ENCODE assay signal across 8 mouse cellular contexts in genomic region chr8:111056158-111056663, GRCm38 (mm10). TPM values are rescaled to one million over a fixed set of nuclear protein-coding genes. Genes with fewer than 3 reads are reported as not detected.
DNase-seq lines count a peak whose midpoint lies in the region; ATAC-seq lines count a peak whose summit lies in the region.

Gene Exosc6 (plus strand): TSS chr8:111056339.

- no peaks in the 10 kb centered on the region for H3K9me3 ChIP-seq in hindbrain, embryonic 16.5 days (ENCODE audit: control insufficient read depth, low read length)

- H3K79me2 ChIP-seq in macrophage (ENCODE audit: inconsistent target) = peaks cover 11% of the 10 kb centered on the region

- peak within 1 kb of the TSS; percentile 85 for H3K4me2 ChIP-seq in hindbrain, embryonic 16.5 days (ENCODE audit: low read length)

- DNase-seq in R1 (ENCODE audit: low read depth, low spot score) = peak; percentile 97
- DNase-seq in cerebellum, postnatal 25 days = peak; percentile 94 to 95
- peak; percentile 90 to 94 for DNase-seq in frontal cortex, postnatal 36 days (ENCODE audit: low spot score in 2 of 2)
- DNase-seq in left cerebral cortex, adult 18-20 months (ENCODE audit: low spot score in 2 of 2) = peak; percentile 89 to 96
- DNase-seq in right cerebral cortex, adult 18-20 months = peak; percentile 94
- peak; percentile 60 for DNase-seq in urinary bladder, postnatal 10 days (ENCODE audit: low spot score)

- no peaks in the 10 kb centered on the region for H3K27me3 ChIP-seq in hindbrain, embryonic 16.5 days (replicated peaks; ENCODE audit: control insufficient read depth, insufficient read depth, low read length)

- H3K36me3 ChIP-seq in hindbrain, embryonic 16.5 days (ENCODE audit: control insufficient read depth, insufficient read depth, low read length) = peaks cover 41% of the 10 kb centered on the region
- H3K36me3 ChIP-seq in macrophage (ENCODE audit: inconsistent target) = peaks cover 44% of the 10 kb centered on the region

- WGBS in hindbrain, embryonic 16.5 days = under 1% methylated on average over 65 of the region's 68 CpGs
- WGBS in macrophage (ENCODE audit: missing documents) = 4% methylated on average over 56 of the region's 68 CpGs

- ATAC-seq in hindbrain, embryonic 16.5 days = peak; percentile 97

- H3K4me3 ChIP-seq in hindbrain, embryonic 16.5 days (ENCODE audit: low read length) = peak within 1 kb of the TSS; percentile 98
- peak within 1 kb of the TSS; percentile 32 for H3K4me3 ChIP-seq in macrophage (ENCODE audit: inconsistent target)

- peak within 1 kb of the TSS; percentile 84 for H3K27ac ChIP-seq in hindbrain, embryonic 16.5 days (ENCODE audit: low read depth, low read length)
- H3K27ac ChIP-seq in macrophage = peak within 1 kb of the TSS; percentile 18; the same call in 1 of the 2 replicates

- H3K4me1 ChIP-seq in hindbrain, embryonic 16.5 days (ENCODE audit: control insufficient read depth, insufficient read depth, low read depth, low read length) = peaks cover 19% of the 10 kb centered on the region

- H3K9ac ChIP-seq in hindbrain, embryonic 16.5 days (ENCODE audit: low read depth, low read length) = peak within 1 kb of the TSS; percentile 70

RNA-seq across cellular contexts. Expression of gene Exosc6, which starts in this region (rescaled TPM):
- not detected in 2 replicates for polyA plus RNA-seq in hindbrain, embryonic 16.5 days (2015; fragmentation: Nextera tagmentation; extraction: Ambion mirVana)
- not detected for total RNA-seq in left cerebral cortex, adult 18-20 months (2021)
- total RNA-seq in macrophage (2018; cell fraction: chromatin; rRNA removed) = not detected
- not detected for total RNA-seq in macrophage (2018; cell fraction: cytosol; rRNA removed)
- total RNA-seq in macrophage (2018; cell fraction: nucleus; rRNA removed) = not detected
- polyA plus RNA-seq in macrophage (2018) = 0.31 TPM in 1 of 3 replicates, not detected in the others

Comparison
In these comparisons a context has a peak if more than half of its experiments do, and no peak if none do; other contexts are left out.
1. Peak in every context shown above with its lines: DNase-seq, ATAC-seq, H3K4me3 ChIP-seq and H3K27ac ChIP-seq.
2. Peak in ATAC-seq, H3K4me3 ChIP-seq, H3K27ac ChIP-seq, H3K9ac ChIP-seq and H3K4me2 ChIP-seq in hindbrain, embryonic 16.5 days; RNA of the gene not detected or under 1 TPM.
3. Peak in DNase-seq in left cerebral cortex, adult 18-20 months; RNA of the gene not detected or under 1 TPM.